Mouse (Mus musculus): Measurements from ENCODE around the gene A530084C06Rik. TPM values are rescaled to one million over a fixed set of nuclear protein-coding genes. Genes with fewer than 3 reads are reported as not detected.

Gene A530084C06Rik
- not detected for total RNA-seq (2021)
- long read RNA-seq, experiment 1, result 0 reads
- long read RNA-seq, experiment 2, result 0 reads

DNA sequence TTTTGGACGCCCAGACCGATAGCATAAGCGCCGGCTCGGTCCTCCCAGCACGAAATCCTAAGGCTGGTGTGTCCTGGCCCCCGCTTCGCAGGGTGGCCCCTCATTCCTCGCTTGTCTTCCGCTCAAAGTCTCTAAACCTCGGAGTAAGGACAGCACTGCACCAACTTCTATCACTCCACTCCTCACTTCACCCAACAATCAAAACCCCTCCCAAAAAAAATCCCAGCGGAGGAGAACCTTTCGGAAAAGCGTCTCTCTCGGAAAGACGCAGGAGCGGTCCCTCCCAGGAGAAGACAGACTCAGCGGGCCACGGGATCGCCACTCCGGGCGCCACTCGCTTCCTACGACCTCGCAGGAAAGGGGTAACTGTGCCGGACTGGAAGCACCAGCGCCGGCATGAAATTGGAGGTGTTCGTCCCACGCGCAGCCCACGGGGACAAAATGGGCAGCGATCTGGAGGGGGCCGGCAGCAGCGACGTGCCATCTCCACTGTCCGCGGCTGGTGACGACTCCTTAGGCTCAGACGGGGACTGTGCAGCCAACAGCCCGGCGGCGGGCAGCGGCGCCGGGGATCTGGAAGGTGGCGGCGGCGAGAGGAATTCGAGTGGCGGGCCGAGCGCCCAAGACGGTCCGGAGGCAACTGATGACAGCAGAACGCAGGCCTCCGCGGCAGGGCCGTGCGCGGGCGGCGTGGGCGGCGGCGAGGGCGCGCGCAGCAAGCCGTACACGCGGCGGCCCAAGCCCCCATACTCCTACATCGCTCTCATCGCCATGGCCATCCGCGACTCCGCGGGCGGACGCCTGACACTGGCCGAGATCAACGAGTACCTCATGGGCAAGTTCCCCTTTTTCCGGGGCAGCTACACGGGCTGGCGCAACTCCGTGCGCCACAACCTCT lies at the start of gene A530084C06Rik:
Gene A530084C06Rik (minus strand): TSS at position 813 of the 898 bp plus-strand sequence.
- DNase-seq, result no peak
- intact Hi-C loops (cut with DNase I; ENCODE audit: low total_unique reads), result no loop called here

- DNase-seq, result no peak
- intact Hi-C loops (cut with DNase I; ENCODE audit: low total_unique reads), result no loop called here
Observed at GRCm38 (mm10) chr13:31603964-31604363, 44.8 kb upstream of the A530084C06Rik start.

GRCm38 (mm10) chr13:31599576-31599975 lies 40.4 kb upstream of the A530084C06Rik start:
- intact Hi-C loops (cut with DNase I; ENCODE audit: low total_unique reads), result no loop called here
- no peak for DNase-seq

DNA sequence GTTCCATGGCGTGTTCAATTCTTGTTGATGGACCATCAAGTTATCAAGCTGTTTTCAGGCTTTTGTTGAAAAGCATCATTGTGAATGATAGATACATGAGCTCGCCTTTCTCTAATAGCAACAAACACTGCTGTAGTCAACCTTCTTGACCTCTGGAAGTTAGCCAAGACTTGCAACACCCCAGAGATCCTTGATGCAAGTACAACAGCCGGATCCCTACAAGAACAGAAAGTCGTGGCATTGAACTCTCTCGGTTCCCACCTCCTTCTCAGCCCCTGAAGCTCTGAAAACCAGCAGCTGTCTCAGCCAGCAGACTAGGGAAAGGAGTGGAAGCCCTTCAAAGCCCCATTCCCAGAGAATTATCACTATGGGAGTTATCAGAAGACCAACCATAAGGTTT lies 28.2 kb upstream of the A530084C06Rik start:
- intact Hi-C loops (cut with DNase I; ENCODE audit: low total_unique reads), result no loop called here
- no peak for DNase-seq

DNA sequence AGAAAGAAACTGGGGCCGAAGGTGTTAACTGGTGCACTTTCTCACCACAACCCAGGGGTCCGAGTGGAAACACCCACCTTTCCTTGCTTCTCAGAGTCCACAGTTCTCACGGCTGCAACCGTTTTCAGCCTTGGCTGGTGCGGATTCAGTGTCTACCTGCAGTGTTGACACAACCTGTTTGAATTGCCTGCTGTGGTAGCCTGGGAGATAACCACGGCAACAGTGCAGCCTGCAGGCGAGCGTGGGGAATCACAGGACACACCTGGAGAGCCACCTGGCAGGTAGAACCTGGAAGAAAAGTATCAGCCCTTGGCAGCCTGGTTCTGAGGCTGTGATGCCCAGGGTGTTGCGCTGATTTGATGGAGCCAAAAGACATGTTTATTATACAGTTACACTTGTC lies 20.7 kb upstream of the A530084C06Rik start:
- intact Hi-C loops (cut with DNase I; ENCODE audit: low total_unique reads), result no loop called here

GRCm38 (mm10) chr13:31578389-31578788 lies 19.3 kb upstream of the A530084C06Rik start:
- no peak for DNase-seq
- intact Hi-C loops (cut with DNase I; ENCODE audit: low total_unique reads), result no loop called here

More for the DNA sequence above, 20.7 kb upstream of the A530084C06Rik start:
- DNase-seq, result no peak

- no peak for DNase-seq
- intact Hi-C loops (cut with DNase I; ENCODE audit: low total_unique reads), result no loop called here
Observed at GRCm38 (mm10) chr13:31577576-31577975, 18.4 kb upstream of the A530084C06Rik start.

DNA sequence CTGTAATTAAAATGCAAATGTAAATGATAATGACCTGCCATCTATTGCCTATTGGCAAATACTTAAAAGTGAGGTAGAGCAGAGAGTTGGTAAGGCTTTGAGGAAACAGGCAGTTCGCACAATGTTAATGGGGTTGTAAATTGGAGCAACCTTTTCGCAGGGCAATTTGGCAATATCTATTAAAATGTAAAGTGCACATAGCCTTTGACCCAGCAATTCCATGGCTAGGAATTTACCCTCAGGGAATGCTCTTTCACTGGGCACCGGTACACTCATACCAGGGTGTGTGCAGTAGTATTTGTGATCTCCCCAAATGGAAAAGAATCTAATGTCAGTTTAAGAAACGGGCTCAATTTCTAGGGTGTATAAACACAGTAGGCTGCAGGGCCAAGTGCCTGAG lies 17.6 kb upstream of the A530084C06Rik start:
- intact Hi-C loops (cut with DNase I; ENCODE audit: low total_unique reads), result no loop called here
- no peak for DNase-seq

DNA sequence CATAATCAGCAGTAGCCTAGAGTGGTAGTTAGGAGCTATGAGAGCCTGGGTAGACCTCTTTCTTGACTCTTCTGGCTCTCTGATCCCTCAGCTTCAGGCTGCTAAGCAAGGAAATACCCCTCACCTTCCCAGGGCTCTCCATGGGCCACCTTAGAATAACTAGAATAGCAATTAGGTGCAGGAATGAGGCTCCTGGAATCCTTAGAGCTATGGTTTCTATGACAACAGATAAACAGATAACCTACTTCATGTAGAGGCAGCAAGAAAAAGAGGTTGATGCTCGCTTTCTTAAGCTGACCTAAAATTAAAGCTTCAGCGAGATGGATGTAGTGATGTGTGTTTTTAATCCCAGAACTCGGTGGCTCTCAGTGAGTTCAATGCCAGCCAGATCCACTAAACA lies 15.5 kb upstream of the A530084C06Rik start:
- no peak for DNase-seq
- intact Hi-C loops (cut with DNase I; ENCODE audit: low total_unique reads), result no loop called here

DNA sequence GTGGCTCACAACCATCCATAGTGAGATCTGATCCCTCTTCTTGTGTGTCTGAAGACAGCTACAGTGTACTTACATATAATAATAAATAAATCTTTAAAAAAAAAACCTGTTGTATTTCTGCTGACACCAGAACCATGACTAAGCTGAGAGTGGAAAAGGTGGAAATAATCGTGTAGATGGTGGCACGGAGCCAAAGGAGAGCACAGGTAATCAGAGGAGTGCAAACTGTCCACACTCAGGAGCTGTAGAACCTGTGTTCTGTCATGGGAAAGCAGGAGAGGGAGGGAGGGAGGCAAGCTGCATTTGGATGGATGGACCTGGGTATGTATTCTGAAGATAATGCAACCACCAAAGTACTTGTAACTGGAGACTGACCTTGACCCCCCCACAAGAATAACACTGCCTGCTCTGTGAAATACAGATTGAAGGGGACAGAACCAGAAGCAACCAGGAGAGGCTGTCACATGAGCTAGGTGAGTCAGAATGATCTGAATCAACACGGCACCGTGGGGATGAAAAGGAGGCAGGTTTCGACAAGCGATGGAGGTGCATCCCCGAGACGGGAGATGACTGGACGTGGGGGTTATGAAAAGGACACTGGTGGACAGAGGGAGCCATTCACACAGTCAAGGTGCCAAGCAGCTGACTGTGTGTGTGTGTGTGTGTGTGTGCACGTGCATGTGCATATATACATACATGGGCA lies 13.8 kb upstream of the A530084C06Rik start:
- DNase-seq, result no peak
- intact Hi-C loops (cut with DNase I; ENCODE audit: low total_unique reads), result no loop called here

GRCm38 (mm10) chr13:31567617-31568294 lies 8.6 kb upstream of the A530084C06Rik start:
- intact Hi-C loops (cut with DNase I; ENCODE audit: low total_unique reads), result no loop called here
- no peak for DNase-seq

- no peak for DNase-seq
- intact Hi-C loops (cut with DNase I; ENCODE audit: low total_unique reads), result no loop called here
Observed at GRCm38 (mm10) chr13:31567099-31567498, 8.0 kb upstream of the A530084C06Rik start.

- intact Hi-C loops (cut with DNase I; ENCODE audit: low total_unique reads), result no loop called here
Observed at GRCm38 (mm10) chr13:31564394-31564793, 5.3 kb upstream of the A530084C06Rik start.

DNA sequence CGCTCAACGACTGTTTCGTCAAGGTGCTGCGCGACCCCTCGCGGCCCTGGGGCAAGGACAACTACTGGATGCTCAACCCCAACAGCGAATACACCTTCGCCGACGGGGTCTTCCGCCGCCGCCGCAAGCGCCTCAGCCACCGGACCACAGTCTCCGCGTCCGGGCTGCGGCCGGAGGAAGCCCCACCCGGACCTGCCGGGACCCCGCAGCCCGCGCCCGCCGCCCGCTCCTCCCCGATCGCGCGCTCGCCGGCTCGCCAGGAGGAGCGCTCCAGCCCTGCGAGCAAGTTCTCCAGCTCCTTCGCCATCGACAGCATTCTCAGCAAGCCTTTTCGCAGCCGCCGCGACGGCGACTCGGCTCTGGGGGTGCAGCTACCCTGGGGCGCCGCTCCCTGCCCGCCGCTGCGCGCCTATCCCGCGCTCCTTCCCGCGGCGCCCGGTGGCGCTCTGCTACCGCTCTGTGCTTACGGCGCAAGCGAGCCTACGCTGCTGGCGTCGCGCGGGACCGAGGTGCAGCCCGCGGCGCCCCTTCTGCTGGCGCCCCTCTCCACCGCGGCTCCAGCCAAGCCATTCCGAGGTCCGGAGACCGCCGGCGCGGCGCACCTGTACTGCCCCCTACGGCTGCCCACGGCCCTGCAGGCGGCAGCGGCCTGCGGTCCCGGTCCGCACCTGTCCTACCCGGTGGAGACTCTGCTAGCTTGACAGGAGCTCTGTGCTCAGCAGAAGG lies 449 bp upstream of the A530084C06Rik start:
- intact Hi-C loops (cut with DNase I; ENCODE audit: low total_unique reads), result no loop called here

More at GRCm38 (mm10) chr13:31564394-31564793, 5.3 kb upstream of the A530084C06Rik start:
- no peak for DNase-seq

GRCm38 (mm10) chr13:31557768-31558520 lies 1.2 kb downstream of the A530084C06Rik start:
- DNase-seq, result peak; percentile 15
- intact Hi-C loops (cut with DNase I; ENCODE audit: low total_unique reads), result no loop called here

More for the DNA sequence above, 449 bp upstream of the A530084C06Rik start:
- peak; percentile 47 for DNase-seq

GRCm38 (mm10) chr13:31556964-31557767 lies 2.0 kb downstream of the A530084C06Rik start:
- DNase-seq, result no peak
- intact Hi-C loops (cut with DNase I; ENCODE audit: low total_unique reads), result no loop called here

DNA sequence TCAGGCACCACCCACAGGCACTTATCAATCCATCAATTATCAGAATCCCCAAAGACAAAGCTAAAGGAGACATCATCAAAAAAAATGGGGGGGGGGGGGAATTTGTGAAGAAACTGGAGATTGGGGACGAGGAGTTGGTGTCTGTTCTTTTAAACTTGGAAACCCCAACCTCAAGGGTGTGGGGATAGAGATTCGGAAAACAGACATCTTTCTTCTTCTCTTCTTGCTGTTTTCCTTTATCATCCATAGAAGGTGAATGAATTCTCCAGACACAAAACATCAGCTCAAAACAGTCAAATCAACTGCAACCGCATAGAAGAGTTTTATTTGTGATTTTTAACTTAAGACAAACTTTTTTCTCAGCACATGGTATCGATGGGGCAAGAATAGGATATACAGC lies 3.3 kb downstream of the A530084C06Rik start, which contains the start of gene Foxq1:
Gene Foxq1 (plus strand): TSS at position 301 of the 400 bp plus-strand sequence.
- DNase-seq, result no peak
- intact Hi-C loops (cut with DNase I; ENCODE audit: low total_unique reads), result no loop called here

GRCm38 (mm10) chr13:31547610-31548009 lies 11.5 kb downstream of the A530084C06Rik start:
- DNase-seq, result no peak
- intact Hi-C loops (cut with DNase I; ENCODE audit: low total_unique reads), result no loop called here
